Mouse (Mus musculus): ENCODE results near the gene Cux2.

DNA sequence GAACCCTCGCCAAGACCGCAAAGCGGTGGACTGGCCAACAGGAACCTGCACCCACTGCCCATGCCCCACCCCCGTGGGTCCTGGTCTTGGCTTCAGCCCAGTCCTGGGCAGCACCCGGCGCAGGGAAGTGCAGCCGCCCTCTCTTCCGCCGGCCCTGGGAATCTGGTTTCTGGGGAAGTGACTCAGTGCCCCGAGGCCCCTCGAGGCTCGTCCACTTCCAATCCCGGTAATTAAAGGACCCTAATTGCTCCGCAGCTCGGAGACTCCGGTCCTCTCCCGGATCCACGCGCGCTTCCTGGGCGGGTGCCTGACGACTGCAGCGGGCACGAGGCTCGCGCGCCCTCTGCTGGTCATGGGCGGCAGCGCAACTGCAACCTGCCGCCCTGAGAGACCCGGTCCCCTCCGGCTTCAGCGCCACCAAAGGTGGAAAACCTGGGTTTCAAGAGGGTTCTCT is 207.2 kb downstream of the Cux2 start:
- no peak; the same call in 1 of the 2 replicates for TF ChIP-seq POLR2A (IDR thresholded peaks at IDR 0.05; ENCODE audit: borderline replicate concordance, extremely low read depth, low read depth, low read length)
- TF ChIP-seq CTCF (IDR thresholded peaks at IDR 0.05; ENCODE audit: insufficient read depth, low read length), result peak; percentile 73
